Mouse (Mus musculus): ENCODE measurements at regions not wholly inside any gene's neighbourhood (a gene's known extent, or its start where the extent isn't known, plus 50 kb on each side); places are given as distances from the start of the nearest gene placed in this dataset.

GRCm38 (mm10) chr2:77351987-77352628 is 71.7 kb upstream of the Sestd1 start:
- DNase-seq (ENCODE audit: low read depth, low spot score) = no peak
- H3K36me3 ChIP-seq (ENCODE audit: control insufficient read depth in 1 of 2, insufficient read depth in 2 of 2, low read length in 2 of 2) = no peaks in the 10 kb centered on the region
- no peaks in the 10 kb centered on the region for H3K27me3 ChIP-seq (ENCODE audit: control insufficient read depth in 1 of 2, insufficient read depth in 2 of 2, low read length in 2 of 2)
- no peaks in the 10 kb centered on the region for H3K9me3 ChIP-seq (replicated peaks; ENCODE audit: insufficient read depth, low read length)
- no peak overlapping the region for H3K9ac ChIP-seq (ENCODE audit: control insufficient read depth, low read depth, low read length, poor library complexity, severe bottlenecking)
- H3K27ac ChIP-seq (ENCODE audit: control insufficient read depth, low read depth, low read length) = no peak overlapping the region
- no peak overlapping the region for H3K4me3 ChIP-seq (ENCODE audit: control insufficient read depth in 1 of 2, insufficient read depth in 1 of 2, low read depth in 2 of 2, low read length in 2 of 2)
- no peaks in the 10 kb centered on the region for H3K4me1 ChIP-seq (ENCODE audit: control insufficient read depth in 1 of 2, insufficient read depth in 2 of 2, low read length in 2 of 2)
- no peaks in the 10 kb centered on the region for H3K79me2 ChIP-seq (ENCODE audit: control insufficient read depth, insufficient read depth, low read length, poor library complexity)
- TF ChIP-seq RCOR1 (IDR thresholded peaks at IDR 0.05; ENCODE audit: low read depth, low read length) (no peak), TAL1 (IDR thresholded peaks at IDR 0.05; ENCODE audit: low read length) (no peak), E2F4 (IDR thresholded peaks at IDR 0.05; ENCODE audit: borderline replicate concordance, low read depth, low read length) (no peak), HCFC1 (IDR thresholded peaks at IDR 0.05; ENCODE audit: low read depth, low read length) (no peak), CTCF (IDR thresholded peaks at IDR 0.05 in 2 of 3, conservative IDR thresholded peaks at IDR 0.05 in 1 of 3; ENCODE audit: control insufficient read depth in 1 of 3, insufficient read depth in 1 of 3, low read depth in 2 of 3, low read length in 3 of 3, poor library complexity in 1 of 3, severe bottlenecking in 1 of 3) (no peak), MXI1 (IDR thresholded peaks at IDR 0.05; ENCODE audit: low read depth, low read length) (no peak), POLR2A (IDR thresholded peaks at IDR 0.05; ENCODE audit: control insufficient read depth in 1 of 2, insufficient read depth in 1 of 2, low read depth in 1 of 2, low read length in 2 of 2, poor library complexity in 1 of 2) (no peak), USF1 (IDR thresholded peaks at IDR 0.05; ENCODE audit: low read depth, low read length) (no peak), USF2 (IDR thresholded peaks at IDR 0.05; ENCODE audit: borderline replicate concordance in 1 of 2, insufficient read depth in 1 of 2, low read depth in 1 of 2, low read length in 2 of 2) (no peak), UBTF (IDR thresholded peaks at IDR 0.05; ENCODE audit: borderline replicate concordance, insufficient read depth, low read depth, low read length) (no peak), GABPA (IDR thresholded peaks at IDR 0.05; ENCODE audit: low read depth, low read length) (no peak), MAZ (IDR thresholded peaks at IDR 0.05; ENCODE audit: low read depth, low read length) (no peak), JUND (IDR thresholded peaks at IDR 0.05; ENCODE audit: low read depth, low read length) (no peak), ZNF384 (IDR thresholded peaks at IDR 0.05; ENCODE audit: low read depth, low read length) (no peak), BHLHE40 (IDR thresholded peaks at IDR 0.05; ENCODE audit: borderline replicate concordance, low read depth, low read length) (no peak), NELFE (IDR thresholded peaks at IDR 0.05; ENCODE audit: low read depth, low read length) (no peak), GATA1 (IDR thresholded peaks at IDR 0.05; ENCODE audit: low read depth, low read length) (no peak), ZKSCAN1 (IDR thresholded peaks at IDR 0.05; ENCODE audit: low read depth, low read length) (no peak), TCF12 (IDR thresholded peaks at IDR 0.05; ENCODE audit: low read depth, low read length) (no peak)

GRCm38 (mm10) chr2:77347027-77347426 is 66.6 kb upstream of the Sestd1 start:
- Histone ChIP-seq H3K27me3 (ENCODE audit: control insufficient read depth in 1 of 2, insufficient read depth in 2 of 2, low read length in 2 of 2) (no peaks in the 10 kb centered on the region), H3K9me3 (replicated peaks; ENCODE audit: insufficient read depth, low read length) (no peaks in the 10 kb centered on the region), H3K9ac (ENCODE audit: control insufficient read depth, low read depth, low read length, poor library complexity, severe bottlenecking) (no peak overlapping the region), H3K27ac (ENCODE audit: control insufficient read depth, low read depth, low read length) (no peak overlapping the region), H3K4me3 (ENCODE audit: control insufficient read depth in 1 of 2, insufficient read depth in 1 of 2, low read depth in 2 of 2, low read length in 2 of 2) (no peak overlapping the region), H3K36me3 (ENCODE audit: control insufficient read depth in 1 of 2, insufficient read depth in 2 of 2, low read length in 2 of 2) (no peaks in the 10 kb centered on the region), H3K4me1 (ENCODE audit: control insufficient read depth in 1 of 2, insufficient read depth in 2 of 2, low read length in 2 of 2) (no peaks in the 10 kb centered on the region), H3K79me2 (ENCODE audit: control insufficient read depth, insufficient read depth, low read length, poor library complexity) (no peaks in the 10 kb centered on the region)
- DNase-seq (ENCODE audit: low read depth, low spot score) = no peak
- TF ChIP-seq USF2 (IDR thresholded peaks at IDR 0.05; ENCODE audit: borderline replicate concordance in 1 of 2, insufficient read depth in 1 of 2, low read depth in 1 of 2, low read length in 2 of 2) = no peak
- no peak for TF ChIP-seq ELF1 (IDR thresholded peaks at IDR 0.05; ENCODE audit: low read depth, low read length)
- TF ChIP-seq MAX (IDR thresholded peaks at IDR 0.05; ENCODE audit: low read length) = no peak
- TF ChIP-seq TAL1 (IDR thresholded peaks at IDR 0.05; ENCODE audit: low read length) = no peak
- TF ChIP-seq MYB (IDR thresholded peaks at IDR 0.05; ENCODE audit: low read depth, low read length) = no peak
- TF ChIP-seq ZKSCAN1 (IDR thresholded peaks at IDR 0.05; ENCODE audit: low read depth, low read length) = no peak
- no peak for TF ChIP-seq ZC3H11A (IDR thresholded peaks at IDR 0.05; ENCODE audit: low read depth, low read length)
- no peak for TF ChIP-seq EP300 (IDR thresholded peaks at IDR 0.05; ENCODE audit: low read depth in 1 of 2, low read length in 2 of 2)
- no peak for TF ChIP-seq POLR2AphosphoS2 (IDR thresholded peaks at IDR 0.05; ENCODE audit: low read length)
